Mouse (Mus musculus) c-Kit-positive CD71-positive TER-119-positive erythroid progenitor cells, embryonic 14.5 days (primary cell): ENCODE data around the gene Zfp385a.
A peak's percentile ranks its signal among the peaks of the same experiment; 100 is the strongest.

Experiments
- DNase-seq: peaks from one replicate; pipeline ENCODE4 v3.0.0-alpha.2; 2013; ENCODE audit warnings: low spot score

The Zfp385a gene

DNA sequence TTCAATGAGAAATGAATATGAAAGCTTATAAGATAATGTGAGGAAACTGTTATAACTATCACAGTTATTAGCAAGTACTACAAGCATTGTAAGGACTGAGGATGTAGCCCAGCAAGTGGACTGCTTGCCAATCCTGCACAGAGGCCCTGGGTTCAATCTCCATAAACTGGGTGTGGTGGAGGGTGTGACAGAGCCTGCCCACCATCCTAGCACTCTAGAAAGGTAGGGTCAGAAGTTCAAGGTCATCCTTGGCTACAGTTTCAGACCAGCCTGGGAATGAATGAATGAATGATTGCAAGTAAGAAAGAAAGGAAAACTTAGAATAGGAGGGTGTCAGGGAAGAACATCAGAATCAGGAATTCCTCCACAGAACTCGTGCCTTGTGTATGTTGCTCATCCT lies 23.9 kb upstream of the Zfp385a start:
- DNase-seq: no peak

DNA sequence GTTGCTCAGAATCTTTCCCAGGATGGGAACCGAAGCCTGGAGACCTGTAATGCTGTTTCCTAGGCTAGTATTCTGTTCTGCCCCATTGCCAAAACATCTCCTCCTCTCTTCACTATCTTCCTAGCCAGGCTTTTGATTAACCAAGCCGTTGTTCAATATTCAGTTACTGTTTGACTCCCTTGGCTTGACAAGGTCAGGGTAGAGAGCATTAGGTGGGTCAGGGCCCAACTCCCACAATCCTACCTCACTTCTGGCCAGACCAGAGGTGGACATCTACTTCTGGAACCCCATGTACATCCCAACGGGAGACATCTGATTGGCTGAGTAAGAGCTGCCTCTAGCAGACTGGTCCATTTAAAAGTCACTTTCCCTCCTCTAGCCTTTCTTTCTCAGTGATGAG lies 23.1 kb upstream of the Zfp385a start:
- no peak for DNase-seq

DNA sequence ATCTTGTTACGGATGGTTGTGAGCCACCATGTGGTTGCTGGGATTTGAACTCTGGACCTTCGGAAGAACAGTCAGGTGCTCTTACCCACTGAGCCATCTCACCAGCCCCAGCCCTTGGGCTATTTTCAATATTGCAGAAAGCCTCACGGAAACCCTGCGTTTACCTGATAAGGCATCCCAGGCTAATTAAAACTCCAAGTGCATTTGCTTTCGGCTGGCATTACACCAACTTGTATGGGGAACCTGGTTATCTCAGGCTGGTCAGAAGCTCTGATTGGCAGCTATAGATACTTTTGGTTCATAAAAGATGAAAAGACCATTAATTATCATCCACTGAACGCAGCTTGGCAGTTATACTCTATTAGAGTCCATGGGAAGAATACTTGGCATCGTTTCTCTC lies 22.4 kb upstream of the Zfp385a start:
- no peak for DNase-seq

DNA sequence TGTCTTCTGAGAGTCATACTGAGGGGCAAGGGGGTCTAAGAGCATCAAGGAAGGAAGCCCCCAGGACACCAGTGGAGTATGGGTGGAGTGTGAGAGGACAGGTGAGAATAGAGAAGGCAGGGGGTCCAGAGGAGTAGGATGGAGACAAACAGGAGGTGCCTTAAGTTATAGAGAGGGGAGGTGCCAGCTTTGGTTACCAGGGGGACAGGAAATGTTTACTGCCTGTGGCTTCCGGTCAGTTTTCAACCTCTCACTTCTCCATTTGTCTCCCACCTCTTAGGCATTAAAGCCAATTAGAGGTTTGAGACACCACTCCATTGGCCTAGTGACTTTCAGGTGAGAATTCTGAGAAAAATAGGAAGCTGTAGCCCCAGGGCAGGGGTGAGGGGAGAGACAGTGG lies 21.4 kb upstream of the Zfp385a start:
- DNase-seq: no peak

DNA sequence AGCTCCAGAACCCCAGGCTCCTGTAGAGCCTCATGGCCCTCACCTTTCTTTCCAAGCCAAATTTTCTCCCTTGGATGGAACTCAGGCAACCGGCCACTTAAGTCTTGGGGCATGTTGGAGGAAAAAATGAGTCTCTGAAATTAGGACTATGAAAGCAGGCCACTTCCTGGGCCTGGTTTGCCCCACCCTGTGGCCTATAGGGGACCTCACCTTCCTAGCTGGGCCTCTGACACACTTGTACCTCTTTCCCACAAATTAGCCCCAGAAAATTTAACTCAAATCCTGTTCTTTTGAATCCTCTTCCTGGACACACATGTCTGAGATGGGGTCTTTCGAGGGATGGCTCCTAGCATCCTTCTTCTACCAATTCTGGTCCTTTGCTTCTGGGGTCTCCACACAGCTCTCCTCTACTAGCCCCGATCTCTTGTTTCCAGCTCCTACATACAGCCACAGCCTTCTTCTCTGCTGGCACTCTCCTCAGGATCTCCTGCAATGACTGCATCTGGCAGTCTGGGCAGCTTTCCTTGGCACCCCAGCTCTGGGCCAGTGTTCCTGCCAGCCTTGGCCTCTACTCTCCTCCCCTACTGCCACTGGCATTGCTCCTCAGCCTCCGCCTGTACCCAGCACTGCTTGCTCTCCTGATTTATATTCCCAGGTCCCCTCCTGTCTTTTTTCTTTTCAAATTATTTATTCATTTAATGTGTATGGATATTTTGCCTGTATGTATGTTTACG lies 20.1 kb upstream of the Zfp385a start:
- DNase-seq: no peak

DNA sequence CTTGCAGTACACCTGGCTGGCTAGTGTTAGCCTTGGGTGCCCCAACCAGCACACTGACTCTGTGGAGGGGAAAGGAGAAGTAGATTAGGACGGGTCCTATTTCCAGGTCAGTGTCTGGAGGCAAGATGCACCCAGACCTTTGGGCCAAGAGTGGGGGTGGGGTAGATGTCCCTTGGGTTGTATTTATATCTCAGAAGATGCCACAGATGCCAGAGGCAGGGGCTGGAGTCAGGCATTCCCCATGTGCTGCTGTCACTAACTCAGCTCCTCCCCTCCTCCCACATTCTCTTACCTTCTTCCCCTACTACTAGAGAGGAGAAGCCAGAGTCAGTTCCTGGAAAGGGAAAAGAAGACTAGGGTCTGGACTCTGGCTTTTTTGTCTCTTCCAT lies 19.2 kb upstream of the Zfp385a start:
- DNase-seq: no peak

DNA sequence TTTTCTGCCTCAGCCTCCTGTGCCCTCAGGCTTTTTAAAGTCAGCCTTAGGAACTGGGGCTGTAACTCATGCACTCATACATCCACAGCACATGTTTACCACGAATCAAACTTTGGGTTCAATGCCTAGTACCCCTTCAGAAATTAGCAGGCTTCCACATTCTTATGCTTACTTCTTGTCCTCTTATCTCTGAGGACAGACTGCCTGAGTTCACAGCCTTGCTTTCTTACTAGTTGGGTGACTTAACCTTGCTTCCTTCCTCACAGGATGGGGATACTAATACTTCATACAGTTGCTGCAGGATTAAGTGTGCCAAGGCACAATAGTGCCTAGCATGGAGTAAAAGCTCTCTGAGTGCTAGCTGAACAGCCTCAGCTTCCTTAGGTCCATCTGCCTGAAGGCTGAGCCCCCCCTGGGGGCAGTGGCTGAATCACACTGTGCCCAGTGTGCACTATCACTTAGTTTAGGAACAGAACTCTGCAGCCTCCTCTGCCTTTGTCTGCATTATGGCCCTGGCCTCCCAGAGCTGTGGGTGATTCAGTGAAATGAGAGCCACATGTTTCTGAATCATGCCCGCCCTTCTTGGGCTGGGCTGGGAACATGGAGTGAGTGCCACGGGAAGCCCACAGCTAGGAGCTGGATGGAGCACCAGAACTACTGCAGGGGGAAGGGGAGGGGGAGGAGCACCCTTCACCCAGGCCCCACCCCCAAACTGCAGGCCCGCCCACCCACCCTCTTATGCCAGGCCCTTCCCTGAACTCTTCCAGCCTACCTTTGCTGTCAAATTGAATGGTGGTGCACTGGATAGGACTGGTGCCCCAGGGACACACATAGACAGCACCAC lies 18.6 kb upstream of the Zfp385a start:
- DNase-seq: no peak

DNA sequence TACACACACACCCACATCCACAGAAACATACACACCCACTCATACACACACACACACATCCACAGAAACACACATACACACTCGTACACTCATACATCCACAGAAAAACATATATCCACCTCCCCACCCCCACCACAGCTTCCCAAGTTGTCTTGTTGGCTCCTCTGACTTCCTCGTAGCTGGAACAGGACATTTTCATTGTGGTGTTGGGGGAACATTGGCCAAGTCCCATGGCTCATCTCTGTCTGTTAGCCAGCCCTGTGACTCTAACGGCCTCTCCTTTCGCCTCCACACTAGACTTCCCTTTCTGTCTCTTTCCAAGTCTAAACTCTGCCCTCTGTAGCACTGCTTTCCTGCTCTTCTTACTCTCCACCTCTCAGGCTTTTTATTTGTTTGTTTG lies 17.9 kb upstream of the Zfp385a start:
- DNase-seq: no peak

DNA sequence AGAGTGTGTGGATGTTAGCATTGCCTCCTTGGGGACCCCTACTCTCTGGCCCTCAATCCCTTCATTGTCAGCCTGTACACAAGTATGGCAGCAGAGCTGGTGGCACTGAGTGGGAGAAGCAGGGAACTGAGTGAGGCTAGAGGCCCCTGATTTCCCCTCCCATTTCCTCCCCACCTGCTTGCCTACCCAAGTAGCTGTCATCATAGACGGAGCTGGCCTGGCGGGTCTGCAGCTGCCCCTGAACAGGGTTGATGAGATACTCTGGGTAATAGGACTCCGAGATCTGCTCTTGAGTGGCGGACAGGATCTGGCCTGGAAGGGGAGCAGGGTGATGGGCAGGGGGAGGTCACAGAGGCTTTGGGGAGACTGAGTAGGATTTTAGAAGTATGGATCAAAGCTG lies 16.2 kb upstream of the Zfp385a start:
- no peak for DNase-seq

DNA sequence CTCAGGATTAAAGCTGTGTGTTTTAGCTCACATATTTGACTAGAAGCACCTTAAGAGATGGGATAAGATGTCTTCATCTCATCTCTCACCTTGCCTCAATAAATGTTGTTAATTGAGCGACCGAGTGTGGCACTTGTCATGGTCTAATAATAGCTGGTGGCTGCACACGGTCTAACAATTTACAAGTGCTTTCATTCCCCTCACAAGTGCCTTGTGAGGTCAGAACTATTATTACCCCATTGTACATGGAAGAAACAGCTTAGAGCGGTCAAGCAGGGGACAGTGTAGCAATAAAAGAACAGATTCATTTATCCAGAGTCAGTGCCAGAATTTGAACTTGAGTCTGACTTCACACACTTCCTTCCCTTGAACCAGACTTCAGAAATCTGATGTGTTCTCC lies 15.5 kb upstream of the Zfp385a start:
- DNase-seq: no peak

DNA sequence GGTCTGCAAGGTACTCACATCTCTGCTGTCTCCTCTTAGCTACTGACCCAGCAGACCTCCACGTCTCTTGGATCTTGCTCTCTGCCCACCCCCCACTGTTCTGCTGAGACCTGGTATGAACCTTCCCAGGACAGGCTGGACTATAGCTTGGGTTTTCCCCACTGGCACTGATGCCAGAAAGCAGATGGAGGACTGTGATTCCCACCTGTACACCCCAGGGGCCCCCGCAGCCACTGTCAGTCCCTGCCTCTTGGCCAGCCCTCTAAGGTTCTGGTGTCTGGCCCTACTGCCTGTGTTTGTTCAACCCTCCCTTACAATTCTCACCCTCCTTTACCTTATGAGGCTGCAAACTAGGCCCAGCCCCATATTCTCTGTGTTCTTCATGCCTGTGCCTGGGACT lies 14.8 kb upstream of the Zfp385a start:
- no peak for DNase-seq

DNA sequence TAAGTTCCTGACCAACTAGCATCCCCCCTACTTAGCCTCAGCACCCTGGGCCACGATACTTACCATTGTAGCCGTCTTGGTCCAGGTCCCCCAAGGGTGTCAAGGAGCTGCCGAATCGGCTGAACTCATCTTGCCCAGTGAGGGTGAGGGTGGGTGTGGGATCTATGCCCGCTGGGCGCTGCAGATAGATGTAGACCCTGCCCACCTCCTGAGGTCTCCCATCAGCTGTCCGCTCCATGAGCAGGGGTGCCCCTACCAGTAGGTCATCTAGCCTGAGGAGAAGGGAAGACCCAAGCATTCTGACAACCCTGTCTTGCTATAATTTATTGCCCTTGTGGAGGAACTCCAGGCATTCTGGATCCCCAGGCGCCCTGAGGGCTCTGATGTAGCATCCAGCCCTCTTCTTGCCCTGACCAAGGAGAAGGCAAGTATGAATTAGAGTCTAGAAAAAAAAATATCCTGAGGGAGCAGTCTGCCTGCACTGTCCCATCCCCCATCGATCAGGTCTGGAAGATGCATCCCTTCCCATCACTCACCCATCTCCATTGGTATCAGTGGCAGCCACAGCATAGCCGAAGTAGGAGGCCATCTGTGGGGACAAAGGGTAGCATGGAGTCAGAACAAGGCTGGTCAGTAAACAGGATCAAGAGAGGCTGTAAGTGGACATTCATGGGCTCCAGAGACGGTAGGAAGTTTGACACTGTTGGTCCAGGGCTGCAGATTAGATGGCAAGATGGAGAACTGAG lies 13.8 kb upstream of the Zfp385a start:
- DNase-seq: no peak

DNA sequence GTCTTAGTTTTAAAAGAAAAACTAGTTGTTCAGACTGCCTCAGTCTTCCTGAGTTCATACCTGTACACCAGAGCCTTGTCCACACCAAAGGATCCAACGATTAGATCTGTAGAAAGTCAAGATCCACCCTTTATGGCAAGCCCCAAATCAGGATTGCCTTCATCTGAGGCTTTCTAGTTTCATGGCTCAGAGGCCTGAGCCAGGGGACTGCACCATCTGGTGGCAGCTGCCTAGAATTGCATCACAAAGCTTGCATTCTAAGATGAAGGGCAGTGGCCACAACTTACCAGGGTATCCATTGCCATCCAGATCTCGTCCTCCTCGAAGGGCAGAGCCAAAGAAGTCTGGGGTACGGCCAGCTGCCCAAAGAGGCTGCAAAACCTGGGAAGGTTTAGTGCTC lies 13.0 kb upstream of the Zfp385a start:
- DNase-seq: no peak

DNA sequence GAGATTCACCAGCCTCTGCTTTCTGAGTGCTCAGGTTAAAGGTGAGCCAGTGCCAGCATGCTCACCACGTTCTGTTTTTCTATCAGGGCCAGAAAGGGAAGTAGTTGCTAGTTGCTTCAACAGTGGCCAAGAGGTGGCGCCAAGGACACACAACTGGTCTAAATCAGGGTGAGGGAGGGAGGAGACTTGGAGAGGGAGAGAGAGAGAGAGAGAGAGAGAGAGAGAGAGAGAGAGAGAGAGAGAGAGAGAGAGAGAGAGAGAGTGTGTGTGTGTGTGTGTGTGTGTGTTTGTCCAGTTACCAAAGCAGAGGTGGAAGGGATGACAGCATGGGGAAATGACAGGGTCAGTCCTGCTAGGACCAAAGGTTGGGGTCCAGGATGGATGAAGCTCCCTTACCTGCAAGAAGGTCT lies 7.4 kb upstream of the Zfp385a start:
- no peak for DNase-seq

DNA sequence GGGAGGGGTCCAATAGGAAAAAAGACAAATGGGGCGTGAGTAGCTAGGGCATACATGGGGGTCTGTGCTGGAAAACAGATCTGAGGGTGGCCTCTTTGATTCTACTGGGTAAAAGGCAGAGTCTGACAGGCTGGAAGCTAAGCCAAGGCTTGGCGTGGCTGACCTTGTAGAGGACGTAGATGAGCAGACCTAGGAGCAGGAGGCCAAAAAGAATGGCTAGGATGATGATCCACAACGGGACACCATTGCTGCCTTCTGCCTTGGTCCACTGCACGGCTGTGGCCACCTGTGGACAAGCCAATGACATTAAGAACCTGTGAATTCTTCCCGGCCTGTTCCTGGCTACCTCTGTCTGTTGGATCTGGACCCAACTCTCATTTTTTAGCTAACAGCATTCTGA lies 5.9 kb upstream of the Zfp385a start:
- DNase-seq: no peak

DNA sequence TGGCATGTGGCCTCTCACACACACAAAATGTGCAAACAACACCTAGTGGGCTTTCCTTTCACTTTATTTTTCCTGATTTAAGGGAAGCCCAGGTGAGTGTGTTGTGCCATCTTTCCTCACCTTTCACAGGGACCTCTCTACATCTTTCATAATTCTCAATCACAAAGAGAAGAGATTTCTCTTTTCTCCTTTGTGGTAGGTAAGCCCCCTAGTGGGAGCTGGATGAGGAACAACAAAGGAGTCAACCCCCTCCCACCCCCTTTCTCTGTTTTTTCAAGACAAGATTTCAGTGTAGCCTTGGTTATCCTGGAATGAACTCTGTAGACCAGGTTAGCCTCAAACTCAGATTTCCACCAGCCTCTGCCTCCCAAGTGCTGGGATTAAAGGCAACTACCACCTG lies 3.7 kb upstream of the Zfp385a start:
- DNase-seq: no peak

DNA sequence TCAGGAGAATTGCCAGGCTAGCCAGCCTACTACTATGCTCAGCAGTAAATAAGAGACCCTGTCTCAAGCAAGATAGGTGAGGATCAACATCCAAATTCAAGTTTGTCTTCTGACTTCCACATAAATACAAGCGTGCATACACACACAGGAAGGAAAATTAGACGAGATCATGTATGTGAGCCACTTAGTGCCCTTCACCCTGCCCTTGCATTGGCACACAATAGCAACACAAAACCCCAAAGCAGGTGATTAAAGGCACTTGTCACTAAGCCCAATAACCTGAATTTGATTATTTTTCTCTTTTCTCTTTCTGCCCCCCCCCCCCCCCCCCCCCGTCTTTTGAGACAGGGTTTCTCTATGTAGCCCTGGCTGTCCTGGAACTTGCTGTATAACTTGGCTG lies 3.1 kb upstream of the Zfp385a start:
- no peak for DNase-seq

DNA sequence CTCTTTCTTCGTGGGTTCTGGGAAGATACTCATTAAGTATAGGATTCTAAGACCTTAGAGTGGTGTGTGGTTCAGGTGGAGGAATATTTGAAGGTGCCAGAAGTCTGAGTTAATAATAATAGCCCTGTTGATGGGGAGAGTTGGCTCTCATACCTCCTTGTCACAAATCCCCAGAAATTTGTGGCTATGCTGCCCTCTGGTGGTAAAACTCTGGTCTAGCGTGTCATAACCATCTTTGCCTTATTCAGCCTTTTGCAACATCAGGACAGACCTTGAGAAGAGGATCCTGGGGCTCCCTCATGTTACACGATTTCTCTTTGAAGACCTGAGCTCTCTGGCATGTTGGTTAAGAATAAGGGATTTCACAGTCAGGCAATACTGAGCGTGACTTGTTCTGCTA lies 2.5 kb upstream of the Zfp385a start:
- DNase-seq: peak; percentile 80

DNA sequence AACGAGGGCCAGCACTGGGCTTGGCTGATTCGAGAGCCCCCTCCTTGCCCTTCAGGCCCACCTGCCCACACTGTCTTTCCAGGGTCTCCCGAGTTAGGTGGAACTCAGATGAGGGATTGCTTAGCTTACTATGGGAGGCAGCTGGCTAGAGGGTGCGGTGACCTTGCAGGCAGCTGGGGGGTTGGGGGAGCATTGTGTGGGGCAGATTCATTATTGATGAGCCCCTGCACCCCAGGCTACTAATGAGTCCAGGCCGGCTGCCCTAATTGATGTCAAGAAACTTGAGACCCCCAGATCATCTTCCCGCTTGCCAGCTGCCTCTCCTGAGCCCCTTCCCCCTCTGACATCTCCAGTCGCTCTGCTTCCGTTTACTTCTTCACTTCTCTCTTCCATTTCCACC lies 1.7 kb upstream of the Zfp385a start:
- DNase-seq: no peak

DNA sequence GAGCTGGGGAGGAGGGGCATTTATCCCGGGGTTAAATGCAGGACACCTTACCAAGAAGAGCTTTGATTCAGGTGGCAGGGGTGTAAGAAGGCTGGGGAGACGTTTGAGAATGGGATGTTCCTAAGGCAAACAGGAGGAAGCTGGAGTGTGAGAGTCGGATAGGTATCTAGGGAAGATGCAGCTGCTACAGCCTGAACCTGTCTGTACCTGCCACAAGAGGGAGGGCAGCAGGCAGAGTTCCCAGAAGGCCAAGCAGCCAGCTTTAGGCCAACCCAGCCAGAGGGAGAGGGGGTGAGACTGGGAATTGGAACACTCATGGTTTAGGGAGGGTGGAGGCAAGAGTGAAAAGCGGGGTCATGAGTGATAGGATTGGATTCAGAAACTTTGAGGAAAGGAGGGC lies 893 bp upstream of the Zfp385a start:
- no peak for DNase-seq

DNA sequence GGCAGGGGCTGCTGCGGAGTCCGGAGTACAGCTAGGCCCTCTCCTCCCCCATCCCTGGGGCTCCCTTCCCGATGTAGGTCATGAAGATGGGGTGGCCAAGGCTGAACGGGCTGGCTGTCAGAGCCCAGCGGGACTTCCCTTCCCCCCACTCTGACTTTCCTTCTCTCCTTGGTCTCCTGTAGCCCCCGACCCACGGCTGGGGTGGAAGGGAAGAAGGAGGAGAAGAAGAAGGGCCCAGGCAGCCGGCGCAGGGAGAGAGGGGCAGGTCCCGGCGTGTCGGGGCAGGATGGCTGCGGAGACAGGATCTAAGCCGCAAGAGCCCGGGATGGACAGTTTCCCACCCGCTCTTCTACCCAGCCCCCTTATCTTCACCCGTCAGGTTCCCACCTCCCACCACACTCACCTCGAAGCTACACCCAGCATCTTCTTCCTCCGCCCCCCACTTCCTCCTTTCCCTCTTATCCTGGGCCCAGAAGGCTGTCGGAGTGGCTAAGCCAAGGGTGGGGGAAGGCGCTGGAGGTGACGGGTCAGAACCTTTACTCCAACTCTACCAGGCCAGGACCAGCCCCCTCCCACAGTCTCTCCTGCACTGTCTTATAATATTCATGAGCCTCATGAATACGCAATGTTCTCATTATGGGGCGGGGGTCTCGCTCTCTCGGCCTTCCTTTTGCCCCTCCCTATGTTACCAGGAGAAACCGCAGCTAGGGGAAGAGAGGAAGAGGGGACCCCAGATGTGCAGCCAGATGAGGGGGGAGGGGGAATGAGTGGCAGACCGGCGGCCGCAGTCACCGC lies 530 bp downstream of the Zfp385a start:
- no peak for DNase-seq

DNA sequence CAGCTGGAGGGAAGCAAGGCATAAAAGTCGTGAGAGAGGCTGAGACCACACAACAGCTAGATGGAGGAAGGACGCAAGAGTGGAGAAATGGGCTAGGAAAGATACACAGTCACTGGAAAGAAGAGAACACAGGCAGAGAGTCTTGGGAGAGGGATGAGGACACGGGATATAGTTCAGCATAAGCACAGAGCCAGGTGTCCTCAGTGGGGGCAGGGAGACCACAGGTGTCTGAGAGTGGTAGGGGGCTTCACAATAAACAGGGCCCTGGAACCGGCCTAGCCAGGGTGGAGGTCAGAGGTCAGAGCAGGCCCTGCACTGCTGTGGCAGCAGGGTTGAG lies 1.1 kb downstream of the Zfp385a start:
- DNase-seq: no peak
